Mouse (Mus musculus) liver, embryonic 14.5 days (tissue): ENCODE measurements around the gene Phldb1. TPM values are rescaled to one million over a fixed set of nuclear protein-coding genes. Genes with fewer than 3 reads are reported as not detected.
A peak's percentile ranks its signal among the peaks of the same experiment; 100 is the strongest.

ENCODE experiments used
- ATAC-seq: fragments of 200-750 bp; cut with Nextera tagmentation; 2 replicates; pipeline ENCODE4 v1.8.0; 2017; ENCODE audit warnings: moderate number of reproducible peaks, mild to moderate bottlenecking, moderate library complexity; ENCODE audit not compliant: insufficient read depth
- DNase-seq, 3 experiments: peaks; one replicate each; pipeline ENCODE4 v3.0.0-alpha.2; 2012 to 2013; ENCODE audit warnings: low read depth in 3 of 3, low spot score in 3 of 3
- H3K27ac ChIP-seq: fragments of 300-500 bp; sonication (generic); 2 replicates; pipeline ENCODE4 v1.5.1; 2014; ENCODE audit warnings: moderate library complexity, mild to moderate bottlenecking, control low read depth, inconsistent platforms
- H3K27me3 ChIP-seq: fragments of 300-500 bp; sonication (generic); 2 replicates; pipeline ENCODE4 v1.6.1; 2014; ENCODE audit warnings: mild to moderate bottlenecking, low read length, moderate library complexity; ENCODE audit not compliant: control insufficient read depth, insufficient read depth
- H3K36me3 ChIP-seq: fragments of 300-500 bp; sonication (generic); replicated peaks from 2 replicates; pipeline ENCODE4 v1.6.1; 2014; ENCODE audit warnings: low read depth; ENCODE audit not compliant: control insufficient read depth, insufficient read depth
- H3K4me1 ChIP-seq, 2 experiments: fragments of 200-500 bp in 1 of 2; fragments of 300-500 bp in 1 of 2; sonication (generic) in 1 of 2; replicated peaks; 2 replicates each; pipeline ENCODE4 v1.6.1; 2012 to 2014; ENCODE audit warnings: antibody characterized with exemption in 1 of 2, inconsistent platforms in 1 of 2, low read length in 1 of 2; ENCODE audit not compliant: control insufficient read depth in 2 of 2, insufficient read depth in 2 of 2
- H3K4me2 ChIP-seq: fragments of 300-500 bp; sonication (generic); 2 replicates; pipeline ENCODE4 v1.6.1; 2014; ENCODE audit warnings: low read depth, mild to moderate bottlenecking, control low read depth, moderate library complexity
- H3K4me3 ChIP-seq, 2 experiments: fragments of 200-500 bp in 1 of 2; fragments of 300-500 bp in 1 of 2; sonication (generic) in 1 of 2; 2 replicates each; pipeline ENCODE4 v1.5.1; 2012 to 2014; ENCODE audit warnings: low read depth in 2 of 2, low read length in 2 of 2, mild to moderate bottlenecking in 2 of 2, control low read depth in 1 of 2, inconsistent platforms in 1 of 2, moderate library complexity in 1 of 2; ENCODE audit not compliant: insufficient read depth in 1 of 2
- H3K9ac ChIP-seq: fragments of 300-500 bp; sonication (generic); replicated peaks from 2 replicates; pipeline ENCODE4 v1.6.1; 2014; ENCODE audit warnings: mild to moderate bottlenecking, control low read depth, moderate library complexity
- H3K9me3 ChIP-seq: fragments of 300-500 bp; sonication (generic); 2 replicates; pipeline ENCODE4 v1.6.1; 2016; ENCODE audit warnings: low read length, mixed read lengths; ENCODE audit not compliant: control insufficient read depth
- CTCF ChIP-seq: IDR thresholded peaks from 2 replicates; pipeline ENCODE4 v1.5.1; 2016; ENCODE audit warnings: antibody characterized with exemption, low read depth, control low read depth
- EP300 ChIP-seq: IDR thresholded peaks from 2 replicates; pipeline ENCODE4 v1.6.1; 2016; ENCODE audit warnings: antibody characterized with exemption, low read depth
- WGBS: fragments of 180-500 bp; shearing (Covaris S2); extraction: QIAGEN DNeasy Blood & Tissue Kit; methylation state at CpG from one replicate; pipeline ENCODE4 v1.1.7; 2014; ENCODE audit not compliant: insufficient replicate concordance; 5-methylcytosine and 5-hydroxymethylcytosine counted together
- polyA plus RNA-seq, 2 experiments: library from polyadenylated mRNA; depleted of rRNA in 1 of 2; stranded (reverse) in 1 of 2; unstranded in 1 of 2; fragments of >200 nt; fragmentation: Nextera tagmentation in 1 of 2; extraction: Ambion mirVana in 1 of 2; gene quantifications; 2 replicates each; pipeline versions ENCODE4 v1.2.1 to v1.2.3; 2012 to 2014

Phldb1 gene
- polyA plus RNA-seq, 2 experiments, result 1.6 to 2.6 TPM

DNA sequence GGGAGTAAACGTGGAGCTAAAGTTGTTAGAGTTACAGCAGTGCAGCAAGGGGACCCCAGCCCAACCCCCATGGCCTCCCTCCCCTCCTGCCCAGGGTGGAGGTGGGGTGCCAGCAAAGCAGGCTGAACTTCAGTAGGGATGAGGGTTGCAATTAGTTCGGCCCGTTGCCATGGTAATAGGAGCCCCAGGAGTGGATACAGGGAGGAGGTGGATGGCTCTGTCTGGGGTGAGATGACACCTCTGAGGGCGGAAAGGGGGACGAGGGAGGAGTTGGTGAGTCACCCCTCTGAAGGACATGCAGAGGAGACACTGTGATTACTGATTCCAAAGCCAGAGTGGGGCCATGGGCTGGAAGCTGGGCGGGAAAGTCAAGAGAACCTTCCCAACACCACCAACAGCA, 26.1 kb downstream of the Phldb1 start:
- H3K27ac ChIP-seq, result no peak overlapping the region
- TF ChIP-seq EP300, result no peak
- TF ChIP-seq CTCF, result no peak
- 42% methylated on average over 6 of the region's 6 CpGs for WGBS
- H3K4me2 ChIP-seq, result peak overlapping the region; percentile 61
- no peak for DNase-seq
- no peaks in the 10 kb centered on the region for H3K9me3 ChIP-seq
- peaks cover 4% of the 10 kb centered on the region; the same call in 1 of the 2 replicates for H3K27me3 ChIP-seq
- no peaks in the 10 kb centered on the region for H3K36me3 ChIP-seq
- H3K4me3 ChIP-seq, result no peak overlapping the region; a peak in 1 of 4 replicates
- no peaks in the 10 kb centered on the region; a peak in 1 of 4 replicates for H3K4me1 ChIP-seq
- no peak for ATAC-seq
- no peak overlapping the region for H3K9ac ChIP-seq

DNA sequence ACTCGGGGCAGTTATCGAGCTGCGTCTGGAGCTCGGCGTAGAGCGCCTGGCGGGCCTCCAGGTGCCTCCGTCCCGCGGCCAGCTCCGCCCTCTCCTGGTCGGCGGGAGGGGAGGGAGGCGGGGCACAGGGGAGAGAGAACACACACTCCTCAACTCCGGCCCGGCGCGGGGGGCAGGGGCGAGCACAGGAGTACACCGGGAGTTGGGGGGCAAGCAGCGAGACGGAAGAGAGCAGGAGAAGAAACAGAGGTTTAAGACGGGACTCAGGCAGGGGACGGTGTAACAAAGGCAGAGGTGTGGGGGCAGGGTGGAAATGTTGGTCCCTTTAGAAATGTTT, 26.6 kb downstream of the Phldb1 start:
- H3K9me3 ChIP-seq, result no peaks in the 10 kb centered on the region
- H3K9ac ChIP-seq, result no peak overlapping the region
- ATAC-seq, result no peak
- peak overlapping the region; percentile 20 to 37 for H3K4me3 ChIP-seq
- no peak for DNase-seq
- no peaks in the 10 kb centered on the region for H3K36me3 ChIP-seq
- TF ChIP-seq EP300, result no peak
- TF ChIP-seq CTCF, result peak; percentile 38
- 6% methylated on average over 23 of the region's 24 CpGs for WGBS
- peak overlapping the region; percentile 61 for H3K4me2 ChIP-seq
- H3K27me3 ChIP-seq, result peaks cover 4% of the 10 kb centered on the region; the same call in 1 of the 2 replicates
- H3K4me1 ChIP-seq, result no peaks in the 10 kb centered on the region; a peak in 1 of 4 replicates
- no peak overlapping the region for H3K27ac ChIP-seq

DNA sequence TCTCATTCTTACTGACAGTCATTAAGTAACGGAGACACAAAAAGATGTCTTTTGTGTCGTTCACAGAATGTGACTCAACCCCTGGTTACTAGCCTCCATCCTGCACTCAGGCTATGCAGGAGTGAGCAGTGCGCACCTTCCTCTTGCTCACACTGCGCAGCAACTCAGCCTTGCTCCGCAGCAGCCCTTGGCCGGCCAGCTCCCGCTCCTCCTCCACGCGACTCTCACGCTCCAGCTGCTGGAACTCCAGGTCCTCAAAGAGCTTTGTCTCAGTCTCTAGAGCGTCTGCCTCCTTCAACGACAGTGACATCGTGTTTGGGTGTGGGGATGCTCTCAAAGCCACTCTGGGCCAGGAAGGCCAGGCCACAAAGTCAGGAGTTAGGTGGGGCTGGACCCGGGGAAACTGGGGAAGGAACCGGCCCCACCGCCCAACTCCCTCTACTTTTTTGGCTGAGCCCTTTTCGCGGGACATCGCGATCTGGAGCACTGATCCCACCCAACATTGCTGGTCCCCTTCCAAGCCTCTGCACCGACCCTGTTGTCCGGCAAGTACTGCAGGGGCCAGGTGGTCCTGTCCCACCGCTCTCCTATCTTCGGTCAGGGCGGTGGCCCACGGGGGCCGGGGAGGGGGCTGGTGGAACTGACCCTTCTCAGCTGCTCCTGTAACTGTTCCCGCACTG, 27.1 kb downstream of the Phldb1 start:
- H3K27me3 ChIP-seq, result peaks cover 4% of the 10 kb centered on the region; the same call in 1 of the 2 replicates
- no peak overlapping the region for H3K27ac ChIP-seq
- ATAC-seq, result no peak
- no peak for TF ChIP-seq CTCF
- no peak for TF ChIP-seq EP300
- WGBS, result 41% methylated on average over 28 of the region's 28 CpGs
- H3K4me2 ChIP-seq, result peak overlapping the region; percentile 61
- DNase-seq, result no peak
- peak overlapping the region in 1 of 2 experiments; percentile 37; a peak in 2 of 4 replicates for H3K4me3 ChIP-seq
- H3K9me3 ChIP-seq, result no peaks in the 10 kb centered on the region
- H3K36me3 ChIP-seq, result no peaks in the 10 kb centered on the region
- H3K4me1 ChIP-seq, result no peaks in the 10 kb centered on the region
- H3K9ac ChIP-seq, result no peak overlapping the region

DNA sequence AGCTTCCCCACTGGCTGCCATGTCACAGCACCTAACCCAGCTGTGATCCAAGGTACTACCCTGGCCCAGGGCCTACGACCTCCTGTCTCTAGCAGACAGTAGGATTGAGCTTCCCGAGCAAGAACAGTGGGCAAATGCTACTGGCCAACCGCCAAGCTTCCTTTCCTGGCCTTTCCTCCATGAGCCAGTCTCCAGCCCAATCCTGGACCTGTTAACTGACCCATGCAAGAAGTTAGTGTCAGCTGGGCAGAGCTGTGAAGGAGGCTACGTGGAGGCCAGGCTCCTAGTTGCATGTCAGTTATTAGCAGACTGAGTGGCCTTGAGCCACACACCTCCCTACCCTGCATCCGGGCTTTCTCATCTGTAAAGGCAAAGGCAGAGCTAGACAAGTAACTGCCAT, 35.3 kb downstream of the Phldb1 start:
- no peak overlapping the region for H3K4me2 ChIP-seq
- no peaks in the 10 kb centered on the region for H3K9me3 ChIP-seq
- no peak for TF ChIP-seq CTCF
- no peak for TF ChIP-seq EP300
- no peaks in the 10 kb centered on the region for H3K27me3 ChIP-seq
- ATAC-seq, result no peak
- H3K27ac ChIP-seq, result no peak overlapping the region
- no peaks in the 10 kb centered on the region for H3K4me1 ChIP-seq
- WGBS, result 64% methylated on average over 5 of the region's 5 CpGs
- no peak overlapping the region for H3K4me3 ChIP-seq
- H3K36me3 ChIP-seq, result no peaks in the 10 kb centered on the region
- no peak overlapping the region for H3K9ac ChIP-seq
- no peak for DNase-seq

DNA sequence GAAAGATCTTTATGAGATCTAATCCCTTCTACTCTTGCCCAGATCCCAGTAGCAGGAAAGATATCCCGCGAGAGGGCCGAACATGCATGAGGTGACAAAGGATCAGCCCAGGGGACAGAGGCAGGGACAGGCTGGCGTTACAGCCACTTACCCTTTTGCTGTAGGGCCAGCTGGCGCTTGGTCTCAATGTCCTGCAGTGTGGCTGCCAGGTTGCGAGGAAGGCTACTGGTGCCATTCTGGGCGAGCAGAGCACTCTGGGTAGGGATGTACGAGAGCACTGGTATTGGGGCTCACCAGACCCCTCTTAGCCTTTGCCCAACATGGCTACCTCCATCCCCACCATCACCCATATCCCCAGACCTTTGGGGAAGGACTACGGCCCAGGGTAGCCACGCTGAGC, 35.8 kb downstream of the Phldb1 start:
- no peaks in the 10 kb centered on the region for H3K36me3 ChIP-seq
- no peak for ATAC-seq
- no peaks in the 10 kb centered on the region for H3K27me3 ChIP-seq

More for the DNA sequence above, 35.8 kb downstream of the Phldb1 start:
- no peak for TF ChIP-seq CTCF
- TF ChIP-seq EP300, result no peak
- no peak overlapping the region for H3K4me2 ChIP-seq
- H3K9ac ChIP-seq, result no peak overlapping the region
- H3K4me1 ChIP-seq, result no peaks in the 10 kb centered on the region
- WGBS, result 74% methylated on average over 10 of the region's 10 CpGs
- no peak for DNase-seq
- no peak overlapping the region for H3K27ac ChIP-seq
- H3K9me3 ChIP-seq, result no peaks in the 10 kb centered on the region
- no peak overlapping the region for H3K4me3 ChIP-seq
